Mouse (Mus musculus): ENCODE results near the gene Ppfibp1.

Ppfibp1 gene

DNA sequence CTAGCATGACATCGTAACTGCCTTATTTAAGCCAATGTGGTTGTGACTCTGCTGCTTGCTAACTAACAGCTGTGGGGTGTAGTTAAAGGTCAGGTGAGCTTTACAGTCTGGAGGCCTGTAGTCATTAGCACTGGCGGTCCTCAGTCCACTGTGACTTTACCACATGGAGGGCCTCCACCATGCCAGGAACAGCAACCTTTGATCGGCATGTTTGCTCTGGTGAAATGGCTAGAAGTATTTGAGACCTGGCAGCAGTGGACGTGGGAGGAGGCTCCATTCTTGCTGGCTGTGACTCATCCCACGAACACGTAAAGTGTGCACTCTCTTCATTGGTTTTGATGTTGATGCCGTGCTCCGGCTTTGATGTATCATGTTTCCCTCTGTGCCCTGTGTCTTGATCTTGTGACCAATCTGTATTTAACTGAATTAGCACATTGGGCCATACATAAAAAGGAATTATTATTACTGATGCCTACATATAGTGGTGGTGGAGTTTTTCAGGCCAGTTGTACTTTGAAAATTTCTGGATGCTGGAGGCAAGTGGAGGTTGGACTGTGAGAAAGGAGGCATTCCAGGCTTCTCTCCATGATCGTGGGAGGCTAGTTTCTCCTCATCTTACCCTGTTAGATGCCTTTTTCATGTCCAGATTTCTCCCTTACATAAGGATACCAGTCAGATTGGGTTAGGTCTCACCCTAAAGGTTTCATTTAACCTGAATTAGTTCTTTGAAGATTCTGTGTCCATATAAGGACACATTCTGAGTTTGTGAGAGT lies 71.8 kb downstream of the Ppfibp1 start:
- no peak for DNase-seq (ENCODE audit: low read depth, low spot score)

DNA sequence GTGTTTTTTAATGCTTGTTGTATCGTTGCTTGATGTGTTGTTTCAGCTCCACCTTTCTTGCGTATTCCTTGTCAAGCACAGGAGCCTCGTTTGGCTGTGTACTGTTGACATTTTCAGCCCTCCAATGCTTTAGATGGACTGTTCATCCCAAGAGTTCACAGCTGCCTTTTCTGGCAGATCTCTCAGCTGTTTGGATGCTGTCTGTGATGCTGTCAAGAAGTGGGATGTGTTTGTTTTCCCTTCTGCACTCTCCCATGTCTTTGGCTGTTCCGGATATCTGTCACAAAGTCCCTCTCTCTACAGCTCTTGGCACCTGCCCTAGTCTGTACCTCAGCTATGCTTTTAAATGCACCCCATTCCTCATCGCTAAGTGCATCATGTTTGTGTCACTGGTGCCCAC lies 72.7 kb downstream of the Ppfibp1 start:
- DNase-seq (ENCODE audit: low read depth, low spot score) = peak; percentile 25

DNA sequence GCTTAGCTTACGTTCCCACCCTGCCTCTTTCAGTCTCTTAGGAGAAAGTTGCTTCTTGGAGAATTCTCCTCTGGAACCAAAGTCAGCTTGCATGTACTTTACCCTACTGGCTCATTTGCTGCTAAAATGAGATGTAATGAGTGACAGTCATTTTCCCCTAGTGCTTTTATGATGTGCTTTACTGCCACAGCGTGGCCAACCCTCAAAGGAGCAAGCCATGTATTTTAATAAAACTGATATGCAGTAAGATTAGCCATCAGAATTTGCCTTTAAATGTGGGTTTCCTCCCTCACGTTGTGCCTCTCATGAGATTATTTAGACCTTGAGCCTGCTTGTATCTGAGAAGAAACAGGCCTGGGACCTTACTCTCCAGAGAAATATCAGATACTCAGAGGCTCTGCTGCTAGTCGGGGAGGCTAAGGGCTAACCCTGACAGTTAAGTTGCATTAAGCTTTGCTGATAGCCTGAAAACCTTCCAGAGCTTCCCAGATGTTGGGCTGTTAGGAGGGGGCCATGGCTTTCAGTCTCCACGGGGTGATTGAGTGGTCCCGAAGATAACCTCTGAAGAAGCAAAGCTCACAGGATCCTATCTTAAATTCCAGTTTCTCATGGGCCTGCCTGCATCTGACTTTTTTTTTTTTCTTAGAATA lies 73.7 kb downstream of the Ppfibp1 start:
- DNase-seq (ENCODE audit: low read depth, low spot score) = no peak

DNA sequence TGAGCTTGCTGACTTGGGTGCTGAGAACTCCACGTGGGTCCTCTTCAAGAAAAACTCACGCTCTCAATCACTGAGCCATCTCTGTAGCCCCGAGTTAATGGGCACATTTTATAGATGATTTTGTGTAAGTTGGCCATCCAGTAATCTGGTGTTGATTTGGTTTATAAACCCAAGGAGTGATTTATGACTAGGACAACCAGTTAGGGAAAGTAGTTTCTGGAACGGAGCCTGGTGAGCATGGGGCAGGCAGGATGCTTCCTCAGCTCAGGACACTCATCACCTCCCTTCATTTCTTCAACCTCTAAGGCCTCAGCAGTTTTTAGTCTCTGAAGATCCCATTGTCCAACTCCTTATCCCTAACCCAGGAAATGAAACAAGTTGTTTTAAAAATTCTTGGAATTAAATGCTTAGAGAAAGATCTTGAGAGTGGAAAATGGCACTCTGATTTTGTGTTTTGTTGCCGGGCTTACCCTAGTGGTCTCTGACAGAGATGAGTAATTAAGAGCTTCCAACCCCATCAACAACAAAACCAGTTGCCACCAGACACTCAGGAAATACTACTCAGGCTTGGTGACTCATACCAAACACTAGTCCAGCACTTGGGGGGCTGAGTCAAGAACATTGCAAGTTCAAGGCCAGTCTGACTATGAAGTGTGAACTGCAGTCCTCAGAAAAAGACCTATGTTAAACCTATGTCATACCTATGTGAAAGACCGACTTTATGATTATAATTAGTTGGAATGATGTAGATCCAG lies 75.3 kb downstream of the Ppfibp1 start:
- DNase-seq (ENCODE audit: low read depth, low spot score) = no peak

DNA sequence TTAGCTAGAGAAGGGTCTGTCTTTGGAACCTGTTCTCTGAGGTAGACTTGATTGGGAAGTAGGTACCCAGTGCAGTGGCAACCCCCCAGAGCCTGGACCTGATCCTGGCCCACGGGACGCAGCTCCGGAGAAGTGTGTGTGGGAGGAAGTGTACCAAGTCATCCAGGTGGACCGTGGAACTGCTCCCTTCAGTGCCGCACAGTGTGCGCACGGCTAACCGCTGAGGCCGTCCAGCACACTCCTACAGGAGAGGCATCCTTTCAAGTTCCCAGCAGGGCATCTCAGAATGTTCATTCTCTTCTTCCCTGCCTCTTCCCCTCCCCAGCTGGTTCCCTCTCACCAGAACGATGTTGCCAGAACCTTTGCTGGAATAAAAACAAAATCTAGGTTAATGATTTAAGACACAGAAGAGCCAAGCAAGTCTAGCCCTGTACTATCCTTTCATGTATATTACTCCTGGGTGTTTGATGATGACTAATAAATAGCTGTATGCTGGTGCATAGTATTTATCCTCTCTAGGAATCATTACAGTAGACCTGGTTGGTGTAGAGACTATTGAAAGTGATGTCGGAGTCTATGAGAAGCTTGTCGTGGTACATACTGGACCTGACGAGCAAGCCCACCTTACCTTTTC lies 77.0 kb downstream of the Ppfibp1 start:
- no peak for DNase-seq (ENCODE audit: low read depth, low spot score)

DNA sequence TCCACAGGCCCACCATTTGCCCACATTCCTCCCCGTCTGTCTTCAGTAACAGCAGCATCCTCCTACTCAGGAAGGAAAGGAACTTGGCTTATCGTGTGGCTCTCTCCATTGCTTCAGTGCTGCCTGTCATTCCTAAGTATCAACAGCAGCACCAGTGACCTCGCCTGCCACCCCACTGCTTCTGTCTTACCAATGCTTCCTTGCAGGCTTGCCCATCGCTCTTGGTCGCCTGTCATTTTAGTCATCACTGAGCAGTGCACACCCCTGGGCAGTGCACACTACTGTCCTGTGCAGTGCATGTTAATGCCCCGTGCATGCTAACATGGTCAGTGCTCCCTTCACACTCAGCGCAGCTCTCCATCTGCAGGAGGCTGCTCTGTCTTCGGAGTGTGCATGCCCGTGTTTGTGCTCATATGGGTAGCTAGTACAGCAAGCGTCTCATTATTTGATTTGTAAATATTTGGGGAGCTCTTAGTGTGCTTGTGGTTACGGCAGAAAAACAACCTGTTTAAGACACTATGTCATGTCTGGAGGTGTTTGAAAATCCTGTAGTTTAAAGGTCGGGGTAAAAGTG lies 78.2 kb downstream of the Ppfibp1 start:
- DNase-seq (ENCODE audit: low read depth, low spot score) = no peak

DNA sequence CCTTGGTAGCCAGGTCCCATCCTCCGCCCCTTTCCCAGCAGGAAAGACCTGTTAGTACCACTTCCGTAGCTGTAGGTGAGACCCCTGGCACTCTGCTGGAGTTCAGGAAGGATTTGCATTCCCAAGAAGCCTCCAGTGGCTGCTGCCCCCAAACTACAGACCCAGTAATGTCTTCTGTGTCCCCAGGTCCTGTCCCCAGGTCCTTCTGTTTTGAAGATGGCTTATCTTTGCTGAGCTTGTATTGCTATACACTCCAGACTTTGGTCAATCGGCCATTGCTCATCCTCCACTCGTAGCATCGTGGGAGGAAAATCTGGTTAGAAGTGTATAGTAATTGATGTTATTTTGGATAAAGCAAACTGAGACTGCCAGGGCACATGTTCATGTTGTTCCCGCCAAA lies 79.5 kb downstream of the Ppfibp1 start:
- no peak for DNase-seq (ENCODE audit: low read depth, low spot score)

DNA sequence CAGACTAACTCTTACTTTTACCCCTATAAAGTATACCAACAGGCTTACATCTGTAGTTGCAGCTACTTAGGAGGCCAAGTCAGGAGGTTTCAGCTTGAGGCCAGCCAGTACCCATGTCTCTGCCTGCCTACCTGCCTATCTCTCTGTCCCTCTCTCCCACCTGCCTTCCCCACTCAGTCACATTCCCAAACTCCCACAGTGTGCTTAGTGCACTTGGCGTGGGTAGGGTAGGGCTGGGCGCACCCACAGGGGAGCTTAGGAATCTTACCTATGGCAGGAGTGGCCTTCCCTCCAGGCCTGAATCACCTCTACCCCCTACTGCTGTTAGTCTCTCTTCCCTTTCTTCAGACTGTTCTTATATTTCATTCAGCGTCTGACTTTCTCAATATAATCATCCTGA lies 82.5 kb downstream of the Ppfibp1 start:
- DNase-seq (ENCODE audit: low read depth, low spot score) = no peak

DNA sequence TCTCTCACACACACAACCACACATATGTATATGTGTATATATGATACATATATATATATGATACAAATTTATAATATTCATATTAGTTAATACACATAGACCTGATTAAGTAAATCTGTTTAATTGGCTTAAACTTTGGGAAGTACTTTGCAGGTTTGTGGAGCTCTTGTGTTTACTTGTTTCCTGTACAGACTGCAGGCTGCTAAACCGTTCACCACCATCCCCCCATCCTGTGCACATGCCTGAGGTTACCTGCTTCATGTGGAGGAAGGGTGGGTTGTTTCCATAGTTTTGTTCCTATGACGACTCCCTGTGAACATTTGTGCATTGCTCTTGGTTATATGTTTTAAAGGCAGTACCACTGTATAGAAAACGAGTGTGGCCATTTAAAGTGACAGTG lies 83.1 kb downstream of the Ppfibp1 start:
- no peak for DNase-seq (ENCODE audit: low read depth, low spot score)

DNA sequence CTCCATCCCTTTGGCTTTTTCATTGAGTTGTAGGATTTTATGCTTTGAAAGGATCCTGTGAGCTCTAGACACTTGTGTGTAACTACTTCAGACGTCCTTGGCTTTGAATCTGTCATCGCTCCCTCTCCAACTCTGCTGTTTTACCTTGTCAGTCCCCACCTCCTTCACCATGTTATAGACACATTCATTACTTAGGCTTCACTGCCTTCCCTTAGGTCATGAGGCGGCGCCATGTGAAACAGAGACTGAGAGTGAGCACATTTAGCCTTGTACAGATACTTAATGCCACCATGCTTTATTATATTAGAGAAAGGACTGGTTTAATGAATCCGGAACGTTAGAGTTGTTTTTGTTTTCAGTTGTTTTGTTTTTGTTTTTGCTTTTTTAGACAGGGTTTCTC lies 83.7 kb downstream of the Ppfibp1 start:
- no peak for DNase-seq (ENCODE audit: low read depth, low spot score)

DNA sequence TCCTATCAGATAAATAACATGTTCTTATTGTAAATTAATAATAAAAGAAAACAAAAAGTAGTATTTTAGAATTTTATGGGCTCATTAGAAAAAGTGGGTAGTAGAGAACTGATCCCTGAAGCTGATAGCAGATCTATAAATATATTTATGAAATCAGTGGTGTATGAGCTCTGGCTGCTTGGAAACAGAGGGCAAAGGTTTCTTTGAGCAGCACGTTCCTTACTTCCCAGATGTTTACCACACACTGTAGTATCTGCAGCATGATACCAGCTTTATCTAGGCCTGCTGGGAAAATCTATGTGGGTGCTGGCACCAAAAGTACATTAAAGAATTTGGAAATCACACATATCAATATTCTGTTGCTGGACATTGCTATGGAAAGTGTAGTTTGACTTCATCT lies 84.5 kb downstream of the Ppfibp1 start:
- no peak for DNase-seq (ENCODE audit: low read depth, low spot score)

DNA sequence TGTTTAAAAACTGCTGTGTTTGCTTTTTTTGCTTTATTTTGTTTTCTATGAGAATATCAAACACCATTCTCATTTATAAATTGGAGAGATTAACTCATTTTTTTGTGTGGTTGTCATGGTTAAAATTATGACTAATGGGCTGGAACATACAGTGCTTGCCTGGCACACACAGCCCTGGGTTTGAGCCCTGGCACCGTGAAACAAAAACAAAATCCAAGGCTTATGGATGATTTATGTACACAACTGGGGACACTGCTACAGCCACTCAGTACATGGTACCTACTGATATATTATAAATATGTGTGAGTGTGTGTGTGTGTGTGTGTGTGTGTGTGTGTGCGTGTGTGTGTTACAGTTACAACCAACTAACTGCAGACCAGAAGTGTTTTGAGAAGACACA lies 85.1 kb downstream of the Ppfibp1 start:
- no peak for DNase-seq (ENCODE audit: low read depth, low spot score)

DNA sequence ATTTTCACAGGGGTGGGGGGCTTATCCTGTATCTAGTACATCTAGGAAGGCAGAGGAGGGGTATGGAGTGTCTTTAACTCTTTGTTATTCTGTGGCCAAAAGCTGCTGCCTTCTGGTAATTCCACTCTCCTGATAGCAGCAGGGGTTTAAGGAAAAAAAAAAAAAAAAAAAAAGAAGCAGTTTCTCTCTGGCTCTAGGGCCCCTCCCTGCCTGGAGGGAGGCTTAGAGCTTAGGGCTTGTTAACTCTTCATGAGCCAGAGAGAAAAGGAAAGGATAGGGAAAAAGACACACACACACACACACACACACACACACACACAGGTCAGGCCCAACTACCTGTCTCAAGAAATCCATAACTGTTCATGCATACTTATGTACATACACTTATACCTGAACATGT lies 85.5 kb downstream of the Ppfibp1 start:
- DNase-seq (ENCODE audit: low read depth, low spot score) = no peak

DNA sequence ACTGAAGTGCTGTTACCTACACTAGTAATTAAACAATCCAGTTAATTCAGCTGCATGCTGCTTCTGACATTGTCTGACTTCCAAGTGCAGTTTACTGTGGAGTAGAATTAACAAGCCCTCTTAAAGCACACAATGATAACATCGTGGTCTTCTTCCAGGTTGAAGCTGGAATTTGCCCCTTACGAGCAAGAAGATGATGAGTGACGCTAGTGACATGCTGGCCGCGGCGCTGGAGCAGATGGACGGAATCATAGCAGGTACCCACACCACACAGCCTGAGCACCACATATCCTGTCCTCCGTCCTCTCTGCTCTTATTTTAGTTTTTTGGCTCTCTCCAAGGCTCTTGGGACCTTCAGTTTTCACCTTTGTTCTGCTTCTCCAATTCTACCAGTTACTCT lies 88.2 kb downstream of the Ppfibp1 start:
- no peak for DNase-seq (ENCODE audit: low read depth, low spot score)

DNA sequence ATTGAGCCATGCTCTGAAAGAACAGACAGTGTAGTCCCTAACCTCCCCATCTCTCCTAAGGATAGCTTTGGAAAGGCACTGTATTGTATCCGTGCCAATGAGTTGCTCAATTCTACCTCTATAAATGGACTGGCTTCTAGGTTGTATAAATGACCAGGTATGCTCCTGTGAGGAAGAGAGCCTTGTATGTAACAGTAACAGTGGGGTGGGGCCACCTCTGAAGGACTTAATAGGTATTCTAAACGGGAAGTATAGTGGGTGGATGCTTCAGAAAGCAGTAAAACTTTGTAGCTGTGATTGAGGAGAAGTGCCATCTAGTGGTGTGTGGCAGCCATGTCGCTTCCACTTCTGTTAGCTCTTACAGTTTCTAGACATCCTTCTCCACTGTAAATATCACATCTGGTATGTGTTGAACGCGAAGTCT lies 90.4 kb downstream of the Ppfibp1 start:
- no peak for DNase-seq (ENCODE audit: low read depth, low spot score)

DNA sequence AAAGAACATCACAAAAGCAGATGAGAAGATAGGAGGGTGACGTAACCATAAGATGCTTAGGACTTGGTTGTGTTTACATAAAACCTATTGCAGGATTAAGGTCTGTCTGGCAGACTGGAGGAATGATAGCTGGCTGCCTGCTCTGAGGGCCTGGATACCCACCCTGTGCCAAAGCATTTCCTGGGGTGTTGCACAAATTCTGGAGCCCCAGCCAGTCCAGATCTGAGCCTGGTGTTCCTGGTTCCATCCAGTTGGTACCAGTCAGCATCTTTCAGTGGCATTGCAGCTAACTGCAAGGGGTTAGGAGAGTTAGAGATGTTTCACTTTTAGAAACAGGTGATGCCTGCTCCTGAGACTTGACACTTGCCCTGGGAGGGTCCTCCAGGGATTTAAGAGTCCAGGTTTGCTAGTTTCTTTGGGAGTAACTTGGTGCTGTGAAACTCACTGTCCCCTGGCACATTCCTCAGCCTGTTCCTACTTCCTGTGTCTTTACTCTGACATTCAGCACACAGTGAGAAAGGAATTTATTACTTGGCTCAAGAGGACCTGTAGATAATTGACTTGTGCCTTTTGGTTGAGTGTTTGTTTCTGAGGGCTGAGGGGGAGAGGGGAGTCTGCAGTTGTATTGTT lies 90.9 kb downstream of the Ppfibp1 start:
- DNase-seq (ENCODE audit: low read depth, low spot score) = no peak

DNA sequence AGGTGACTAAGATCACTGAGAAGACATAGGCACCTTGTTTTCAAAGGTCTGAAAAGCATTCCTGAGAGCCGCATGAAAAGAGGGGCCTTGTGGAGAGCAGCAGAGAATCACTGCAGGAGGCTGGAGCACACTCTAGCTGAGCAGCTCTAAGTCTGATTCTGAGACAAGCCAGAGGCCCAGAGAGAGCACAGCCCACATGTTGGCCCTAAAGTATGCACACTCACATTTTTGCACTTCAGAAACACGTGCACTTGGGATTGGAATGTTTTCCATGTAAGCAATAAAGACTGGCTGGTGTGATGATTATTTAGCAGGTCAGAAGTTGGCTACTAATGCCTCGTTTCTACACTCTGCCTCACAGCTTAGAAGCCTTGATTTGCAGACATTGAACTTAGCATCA lies 91.7 kb downstream of the Ppfibp1 start:
- no peak for DNase-seq (ENCODE audit: low read depth, low spot score)

DNA sequence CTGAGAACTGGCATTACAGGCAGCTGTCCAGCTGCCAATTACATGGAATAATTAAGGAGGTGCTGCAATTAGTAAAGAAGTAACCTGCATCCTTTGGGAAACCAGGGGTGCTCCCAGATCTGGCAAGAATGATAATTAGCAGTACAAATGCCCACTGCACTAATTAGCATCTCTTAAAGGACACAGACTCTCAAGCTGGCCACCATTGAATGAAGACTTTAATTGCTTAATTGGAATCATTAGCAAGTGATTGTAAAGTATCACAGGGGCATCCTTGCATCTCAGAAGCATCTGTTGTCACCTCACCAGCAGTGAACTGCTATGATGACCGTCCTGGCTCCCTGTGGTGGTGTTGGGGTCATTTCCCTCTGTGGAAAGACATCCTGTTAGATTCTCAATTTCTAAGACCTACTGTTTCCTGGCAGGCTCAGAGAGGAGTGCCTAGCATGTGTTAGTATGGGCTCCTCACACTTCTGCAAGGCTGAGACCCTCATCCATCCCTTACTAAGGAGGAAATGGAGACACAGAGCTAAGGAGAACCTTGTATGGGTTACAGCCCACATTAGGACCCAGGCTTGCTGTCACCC lies 93.1 kb downstream of the Ppfibp1 start:
- DNase-seq (ENCODE audit: low read depth, low spot score) = no peak

DNA sequence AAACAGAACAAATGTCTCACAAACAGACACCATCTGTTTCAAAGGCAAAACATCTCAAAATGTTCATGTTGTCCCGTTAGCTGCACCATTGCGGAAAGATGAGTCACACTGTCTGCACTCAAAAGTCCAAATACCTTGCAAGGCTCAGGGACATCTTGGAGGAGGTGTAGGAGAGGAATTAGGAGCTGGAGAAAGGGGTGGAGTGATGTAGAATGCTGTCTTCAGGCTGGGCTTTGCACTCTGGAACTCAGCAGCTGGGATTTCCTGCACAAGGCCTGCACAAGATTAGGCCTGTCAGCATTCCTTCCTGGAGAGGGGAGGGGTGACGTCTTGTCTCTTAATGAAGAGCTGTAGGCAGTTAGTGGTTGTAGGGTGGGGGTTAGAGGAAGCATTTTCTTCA lies 96.3 kb downstream of the Ppfibp1 start:
- no peak for DNase-seq (ENCODE audit: low read depth, low spot score)

DNA sequence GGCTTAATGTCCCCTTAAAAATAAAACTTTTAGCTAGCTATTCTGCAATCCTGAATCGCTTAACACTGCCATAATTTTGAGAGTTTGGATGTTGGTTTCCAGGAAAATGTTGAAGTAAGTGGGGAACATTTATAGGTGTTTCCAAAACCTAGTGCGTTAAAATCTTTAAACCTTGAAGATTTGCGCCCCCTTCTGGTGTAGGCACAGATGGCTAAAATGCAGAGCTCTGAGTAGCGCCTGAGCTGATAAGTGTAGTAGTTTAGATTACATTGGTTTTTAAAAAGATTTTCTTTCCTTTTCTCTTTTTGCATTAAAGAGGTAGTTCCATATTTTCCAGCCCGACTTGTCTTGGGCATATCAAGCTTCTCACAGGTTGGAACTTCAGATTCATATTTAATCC lies 105.9 kb downstream of the Ppfibp1 start:
- no peak for DNase-seq (ENCODE audit: low read depth, low spot score)

DNA sequence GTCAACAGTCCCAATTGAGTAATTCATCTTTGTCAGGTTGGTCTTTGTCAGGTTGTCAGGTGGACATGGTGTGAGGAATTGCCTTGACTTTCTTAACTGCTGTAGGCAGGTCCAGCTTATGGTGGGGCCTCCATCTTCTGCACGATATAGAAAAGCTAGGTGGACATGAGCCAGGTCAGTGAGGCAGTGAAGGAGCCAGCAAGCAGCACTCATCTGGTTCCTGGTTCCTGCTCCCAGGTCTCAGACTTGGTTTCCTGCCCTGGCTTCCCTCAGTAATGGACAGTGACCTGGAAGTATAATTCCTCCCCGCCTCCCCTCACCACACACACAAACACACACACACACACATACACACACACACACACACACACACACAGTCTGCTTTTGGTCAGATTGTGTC lies 107.1 kb downstream of the Ppfibp1 start:
- no peak for DNase-seq (ENCODE audit: low read depth, low spot score)
